In the genomic region with DNA sequence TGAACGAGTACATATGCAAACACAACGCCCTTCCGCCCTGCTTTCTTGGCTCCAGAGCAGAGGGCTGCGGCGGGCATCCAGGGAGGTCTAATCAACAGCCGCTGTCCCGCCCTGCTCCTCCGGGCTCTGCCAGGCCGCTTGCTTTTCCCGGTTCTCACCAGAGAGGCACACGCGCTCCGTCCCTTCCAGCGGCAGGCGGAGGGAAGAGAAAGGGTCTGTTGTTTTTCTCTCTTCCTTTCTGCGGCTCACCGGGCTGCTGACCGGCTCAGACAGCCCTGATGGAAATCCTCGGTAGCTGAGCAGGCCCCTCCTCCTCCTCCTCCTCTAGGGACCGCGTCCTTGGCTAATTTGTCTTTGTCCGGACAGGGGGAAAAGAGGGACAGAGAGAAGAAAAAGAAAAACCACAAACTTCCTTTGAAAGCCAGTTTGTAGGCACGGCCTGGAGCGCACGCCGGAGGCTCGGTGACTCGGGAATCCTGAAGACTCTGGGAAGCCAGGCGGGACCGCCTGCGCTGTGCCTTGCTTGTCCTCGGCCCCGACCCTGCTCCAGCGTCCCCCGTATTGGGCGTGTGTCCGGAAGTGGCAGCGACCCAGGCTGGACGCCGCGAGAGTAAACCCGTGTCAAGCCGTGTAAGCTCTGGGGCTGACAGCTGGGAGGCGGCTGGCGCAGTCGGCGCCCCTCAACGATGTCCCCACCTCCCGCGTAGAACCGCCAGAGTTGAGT, we compare ENCODE assay signal across 8 mouse cellular contexts. TPM values are rescaled to one million over a fixed set of nuclear protein-coding genes. Genes with fewer than 3 reads are reported as not detected.
DNase-seq lines count a peak whose midpoint lies in the region; ATAC-seq and TF ChIP-seq lines count a peak whose summit lies in the region.

No protein-coding gene starts in this region.

- TF ChIP-seq EP300 in ES-Bruce4 (IDR thresholded peaks at IDR 0.05; ENCODE audit: insufficient read depth, low read depth, low read length): peak; percentile 45; the same call in 1 of the 2 replicates

- no peaks in the 10 kb centered on the region for H3K9me3 ChIP-seq in ES-Bruce4 (replicated peaks; ENCODE audit: control insufficient read depth, insufficient read depth, low read length, poor library complexity, severe bottlenecking)
- no peaks in the 10 kb centered on the region for H3K9me3 ChIP-seq in forebrain, embryonic 13.5 days (replicated peaks)
- no peaks in the 10 kb centered on the region for H3K9me3 ChIP-seq in lung, embryonic 16.5 days (ENCODE audit: control insufficient read depth, low read length)

- peak overlapping the region; percentile 70 for H3K4me3 ChIP-seq in ES-Bruce4 (ENCODE audit: low read depth, low read length)
- peak overlapping the region; percentile 67 for H3K4me3 ChIP-seq in forebrain, embryonic 13.5 days
- peak overlapping the region; percentile 65 for H3K4me3 ChIP-seq in lung, embryonic 16.5 days (ENCODE audit: low read length)

- peaks cover 2% of the 10 kb centered on the region; the same call in 1 of the 2 replicates for H3K36me3 ChIP-seq in ES-Bruce4 (ENCODE audit: control insufficient read depth, insufficient read depth, low read length, poor library complexity, severe bottlenecking)
- H3K36me3 ChIP-seq in forebrain, embryonic 13.5 days (ENCODE audit: poor library complexity, severe bottlenecking): peaks cover 15% of the 10 kb centered on the region
- H3K36me3 ChIP-seq in lung, embryonic 16.5 days (ENCODE audit: control insufficient read depth, insufficient read depth, low read length): peaks cover 3% of the 10 kb centered on the region; the same call in 1 of the 2 replicates

- no peaks in the 10 kb centered on the region for H3K4me1 ChIP-seq in ES-Bruce4 (ENCODE audit: control insufficient read depth, insufficient read depth, low read length)
- H3K4me1 ChIP-seq in forebrain, embryonic 13.5 days: peaks cover 41% of the 10 kb centered on the region
- peaks cover 16% of the 10 kb centered on the region for H3K4me1 ChIP-seq in lung, embryonic 16.5 days (replicated peaks; ENCODE audit: control insufficient read depth, insufficient read depth, low read length)

- DNase-seq in heart, postnatal 14 days: peak; percentile 83 to 85
- peak; percentile 56 to 77 for DNase-seq in layer of hippocampus, adult 18-20 months (ENCODE audit: low spot score in 2 of 2)
- peak; percentile 57 for DNase-seq in ovary, postnatal 10 days (ENCODE audit: low spot score)
- DNase-seq in thymus, postnatal 0 days (ENCODE audit: low spot score): peak; percentile 56

- no peak for TF ChIP-seq POLR2A in ES-Bruce4 (IDR thresholded peaks at IDR 0.05; ENCODE audit: insufficient read depth, low read length)

- under 1% methylated on average over 49 of the region's 51 CpGs for WGBS in forebrain, embryonic 13.5 days
- WGBS in lung, embryonic 16.5 days: under 1% methylated on average over 51 of the region's 51 CpGs

- no peaks in the 10 kb centered on the region for H3K27me3 ChIP-seq in ES-Bruce4 (ENCODE audit: control insufficient read depth, insufficient read depth, low read length, poor library complexity, severe bottlenecking)
- H3K27me3 ChIP-seq in forebrain, embryonic 13.5 days: no peaks in the 10 kb centered on the region
- no peaks in the 10 kb centered on the region for H3K27me3 ChIP-seq in lung, embryonic 16.5 days (ENCODE audit: control insufficient read depth, insufficient read depth, low read depth, low read length)

- TF ChIP-seq CTCF in ES-Bruce4 (IDR thresholded peaks at IDR 0.05; ENCODE audit: low read depth, low read length): no peak

- H3K27ac ChIP-seq in ES-Bruce4 (ENCODE audit: insufficient read depth, low read length): peak overlapping the region; percentile 95
- H3K27ac ChIP-seq in forebrain, embryonic 13.5 days: peak overlapping the region; percentile 96
- H3K27ac ChIP-seq in lung, embryonic 16.5 days (ENCODE audit: low read length): peak overlapping the region; percentile 99

- H3K4me2 ChIP-seq in forebrain, embryonic 13.5 days: peak overlapping the region; percentile 83
- H3K4me2 ChIP-seq in lung, embryonic 16.5 days (ENCODE audit: low read depth, low read length): peak overlapping the region; percentile 80

- H3K9ac ChIP-seq in ES-Bruce4 (ENCODE audit: low read depth, poor library complexity, severe bottlenecking): peak overlapping the region; percentile 65
- peak overlapping the region; percentile 87 for H3K9ac ChIP-seq in forebrain, embryonic 13.5 days
- peak overlapping the region; percentile 80 for H3K9ac ChIP-seq in lung, embryonic 16.5 days (ENCODE audit: low read length)

- peak; percentile 68; the same call in 1 of the 2 replicates for ATAC-seq in cerebellum, adult (ENCODE audit: insufficient number of reproducible peaks, low FRiP score, low TSS enrichment)
- ATAC-seq in forebrain, embryonic 13.5 days: peak; percentile 73
- peak; percentile 78 for ATAC-seq in lung, embryonic 16.5 days (ENCODE audit: low read depth)

- intact Hi-C loops in heart, postnatal 14 days (cut with DNase I): loop anchor here (2.0 kb wide), 1 partner anchor 32 kb away; a partner anchor contains a TSS

RNA-seq across cellular contexts. Expression of a gene that starts 1.2 kb away (rescaled TPM):
- 42.9 and 43.9 TPM in 2 replicates for polyA plus RNA-seq in ES-Bruce4 (2011; ENCODE audit: insufficient read depth, insufficient read length, low read depth, missing spikeins)
- 28.4 and 32.7 TPM in 2 replicates for polyA plus RNA-seq in forebrain, embryonic 13.5 days (2015; fragmentation: Nextera tagmentation; extraction: Ambion mirVana)
- total RNA-seq in heart, postnatal 14 days (2021): 10 to 100 TPM; 19.8 to 20.4 TPM
- 10 to 100 TPM; 21.0 to 21.1 TPM for total RNA-seq in layer of hippocampus, adult 18-20 months (2021)
- polyA plus RNA-seq in lung, embryonic 16.5 days (2015; fragmentation: Nextera tagmentation; extraction: Ambion mirVana): 23.2 and 23.9 TPM in 2 replicates
- polyA plus RNA-seq in thymus, postnatal 0 days (2015; fragmentation: Nextera tagmentation; extraction: Ambion mirVana): 9.0 and 10.1 TPM in 2 replicates

RNA-seq across cellular contexts. Expression of a gene that starts 1.9 kb away (rescaled TPM):
- polyA plus RNA-seq in ES-Bruce4 (2011; ENCODE audit: insufficient read depth, insufficient read length, low read depth, missing spikeins): 43.6 and 48.0 TPM in 2 replicates
- 39.6 and 40.0 TPM in 2 replicates for polyA plus RNA-seq in forebrain, embryonic 13.5 days (2015; fragmentation: Nextera tagmentation; extraction: Ambion mirVana)
- total RNA-seq in heart, postnatal 14 days (2021): 10 to 100 TPM; 22.3 to 25.8 TPM
- total RNA-seq in layer of hippocampus, adult 18-20 months (2021): 10 to 100 TPM; 19.2 to 21.0 TPM
- 41.0 and 47.0 TPM in 2 replicates for polyA plus RNA-seq in lung, embryonic 16.5 days (2015; fragmentation: Nextera tagmentation; extraction: Ambion mirVana)
- polyA plus RNA-seq in thymus, postnatal 0 days (2015; fragmentation: Nextera tagmentation; extraction: Ambion mirVana): 20.1 and 22.8 TPM in 2 replicates

RNA-seq across cellular contexts. Expression of a gene that starts 23.9 kb away (rescaled TPM):
- 1.9 and 2.0 TPM in 2 replicates for polyA plus RNA-seq in ES-Bruce4 (2011; ENCODE audit: insufficient read depth, insufficient read length, low read depth, missing spikeins)
- 0.52 and 1.1 TPM in 2 replicates for polyA plus RNA-seq in forebrain, embryonic 13.5 days (2015; fragmentation: Nextera tagmentation; extraction: Ambion mirVana)
- total RNA-seq in heart, postnatal 14 days (2021): under 1 TPM; 0.38 to 0.76 TPM
- total RNA-seq in layer of hippocampus, adult 18-20 months (2021): under 1 TPM; 0.59 to 0.63 TPM
- polyA plus RNA-seq in lung, embryonic 16.5 days (2015; fragmentation: Nextera tagmentation; extraction: Ambion mirVana): 1.7 and 2.0 TPM in 2 replicates
- polyA plus RNA-seq in thymus, postnatal 0 days (2015; fragmentation: Nextera tagmentation; extraction: Ambion mirVana): 0.50 and 0.73 TPM in 2 replicates

RNA-seq across cellular contexts. Expression of a gene that starts 31.6 kb away (rescaled TPM):
- polyA plus RNA-seq in ES-Bruce4 (2011; ENCODE audit: insufficient read depth, insufficient read length, low read depth, missing spikeins): 99.9 and 103 TPM in 2 replicates
- polyA plus RNA-seq in forebrain, embryonic 13.5 days (2015; fragmentation: Nextera tagmentation; extraction: Ambion mirVana): 98.4 and 103 TPM in 2 replicates
- 10 to 100 TPM; 47.4 to 47.6 TPM for total RNA-seq in heart, postnatal 14 days (2021)
- total RNA-seq in layer of hippocampus, adult 18-20 months (2021): 10 to 100 TPM; 54.2 to 54.5 TPM
- 221 and 230 TPM in 2 replicates for polyA plus RNA-seq in lung, embryonic 16.5 days (2015; fragmentation: Nextera tagmentation; extraction: Ambion mirVana)
- polyA plus RNA-seq in thymus, postnatal 0 days (2015; fragmentation: Nextera tagmentation; extraction: Ambion mirVana): 120 and 126 TPM in 2 replicates

RNA-seq across cellular contexts. Expression of a gene that starts 32.0 kb away (rescaled TPM):
- 4.1 and 4.8 TPM in 2 replicates for polyA plus RNA-seq in ES-Bruce4 (2011; ENCODE audit: insufficient read depth, insufficient read length, low read depth, missing spikeins)
- polyA plus RNA-seq in forebrain, embryonic 13.5 days (2015; fragmentation: Nextera tagmentation; extraction: Ambion mirVana): not detected in 2 replicates
- total RNA-seq in heart, postnatal 14 days (2021): under 1 TPM in 1 of 2 experiments, not detected in 1; 0.32 TPM
- total RNA-seq in layer of hippocampus, adult 18-20 months (2021): under 1 TPM in 1 of 2 experiments, not detected in 1; 0.37 TPM
- polyA plus RNA-seq in lung, embryonic 16.5 days (2015; fragmentation: Nextera tagmentation; extraction: Ambion mirVana): 4.6 and 5.7 TPM in 2 replicates
- polyA plus RNA-seq in thymus, postnatal 0 days (2015; fragmentation: Nextera tagmentation; extraction: Ambion mirVana): 0.35 and 0.40 TPM in 2 replicates

Comparison
In these comparisons a context has a peak if more than half of its experiments do, and no peak if none do; other contexts are left out.
1. Peak in every context shown above with its lines: DNase-seq, ATAC-seq, H3K4me3 ChIP-seq and H3K27ac ChIP-seq.